Mouse (Mus musculus) megakaryocyte progenitor cell, adult 5-6 weeks (primary cell): ENCODE results near the gene Vps13d. TPM values are rescaled to one million over a fixed set of nuclear protein-coding genes. Genes with fewer than 3 reads are reported as not detected.

Source experiments
- ATAC-seq: replicated peaks from 2 replicates; pipeline ENCODE4 v1.8.0; 2016; ENCODE audit warnings: mild to moderate bottlenecking, moderate TSS enrichment, inconsistent platforms; ENCODE audit not compliant: poor library complexity
- total RNA-seq, 2 experiments: library from RNA; stranded (forward) in 1 of 2; stranded (reverse) in 1 of 2; fragments of 157-497, 149-512 nt in 1 of 2; fragments of 200-1000 nt in 1 of 2; gene quantifications; 2 replicates each; pipeline versions ENCODE4 v1.2.3 to v1.2.4; 2015 to 2017

Vps13d gene
- total RNA-seq, 2 experiments from 2014 or later = 19.9 to 45.6 TPM

DNA sequence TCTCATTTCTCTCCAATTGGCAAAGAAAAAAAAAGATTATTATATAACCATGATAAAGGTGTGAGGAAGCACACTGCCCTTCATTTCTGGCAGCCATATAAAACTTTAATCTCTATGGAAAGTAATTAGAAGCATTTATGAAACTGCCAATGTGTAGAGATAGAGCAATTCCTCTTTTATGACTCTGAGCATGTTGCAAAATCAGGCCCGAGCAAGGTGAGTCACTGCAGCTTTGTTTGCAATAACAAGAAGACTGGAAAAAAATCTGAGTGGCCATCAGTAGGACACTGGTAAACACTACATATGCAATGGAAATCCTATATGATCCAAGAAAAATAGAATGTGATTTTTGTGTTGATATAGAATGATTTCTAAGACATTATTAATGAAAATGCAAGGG, 238.9 kb downstream of the Vps13d start:
- peak; percentile 71 for ATAC-seq

DNA sequence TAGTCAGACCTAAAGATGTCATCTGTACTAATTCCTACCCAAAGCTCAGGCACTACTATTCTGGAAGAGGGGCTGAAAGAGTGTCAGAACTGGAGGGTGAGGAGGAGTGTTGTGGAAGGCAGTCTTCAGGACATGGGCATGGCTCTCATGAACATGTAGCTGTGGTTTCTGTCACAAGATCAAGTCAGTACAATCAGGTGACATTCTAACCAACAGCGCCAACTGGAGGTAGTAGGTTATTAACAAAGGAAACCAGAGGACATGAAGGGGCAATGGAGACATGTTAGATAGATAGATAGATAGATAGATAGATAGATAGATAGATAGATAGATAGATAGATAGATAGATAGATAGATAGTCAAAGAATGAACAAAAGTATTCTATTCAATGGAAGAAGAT, 241.4 kb downstream of the Vps13d start:
- ATAC-seq = 0 out of 2 replicates have a peak, but pooled peaks have one; percentile 5

DNA sequence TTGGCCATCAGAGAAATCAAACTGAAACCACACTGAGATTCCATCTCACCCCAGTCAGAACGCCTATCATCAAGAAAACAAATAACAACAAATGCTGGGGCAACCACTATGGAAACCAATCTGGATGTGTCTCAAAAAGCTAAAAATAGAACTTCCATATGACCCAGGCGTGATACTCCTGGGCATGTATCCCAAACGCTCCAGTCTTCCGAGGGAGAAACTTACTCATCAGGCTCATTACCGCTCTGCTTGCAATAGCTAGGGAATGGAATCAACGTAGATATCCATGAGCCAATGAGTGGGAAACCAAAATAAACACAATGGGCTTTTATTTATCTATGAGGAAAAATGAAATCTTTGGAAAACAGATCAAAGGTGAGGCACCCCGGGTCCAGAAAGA, 242.9 kb downstream of the Vps13d start:
- no peak for ATAC-seq

DNA sequence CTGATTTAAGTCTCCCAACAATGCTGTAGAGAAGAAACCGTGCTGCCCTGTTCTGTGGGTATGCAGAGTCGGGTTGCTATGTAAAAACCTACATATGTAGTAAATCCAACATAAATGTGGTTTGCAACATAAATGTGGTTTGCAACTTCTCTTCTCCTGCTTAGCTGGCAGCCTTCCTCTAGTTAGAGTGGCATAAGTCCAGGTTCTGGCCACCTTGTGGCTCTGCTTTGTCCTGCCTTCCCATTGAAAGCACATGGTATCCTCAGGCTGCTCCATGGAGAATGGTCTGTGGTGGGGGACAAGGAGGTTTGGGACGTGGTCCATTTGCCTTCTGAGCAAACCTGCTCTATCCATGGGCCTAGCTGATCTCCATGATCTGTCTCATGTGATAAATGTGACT, 243.9 kb downstream of the Vps13d start:
- peak; percentile 25 for ATAC-seq

DNA sequence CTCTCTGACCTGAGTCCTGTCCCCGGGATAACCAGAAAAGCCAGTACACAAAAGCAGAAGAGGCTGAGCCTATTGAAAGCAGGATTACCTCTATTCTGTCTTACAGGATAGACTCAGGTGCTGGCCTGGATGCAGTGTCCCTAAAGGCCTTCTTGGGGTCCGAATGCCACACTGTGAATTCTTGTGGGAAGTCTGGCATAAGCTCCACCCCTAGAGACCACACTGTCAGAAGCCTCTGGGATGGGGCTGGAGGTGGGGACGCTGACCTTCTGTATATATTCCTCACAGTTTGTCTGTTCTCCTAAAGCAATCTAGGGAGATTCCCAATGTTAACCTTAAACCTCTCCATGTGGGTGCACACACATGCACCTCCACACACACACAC, 244.5 kb downstream of the Vps13d start:
- no peak for ATAC-seq

DNA sequence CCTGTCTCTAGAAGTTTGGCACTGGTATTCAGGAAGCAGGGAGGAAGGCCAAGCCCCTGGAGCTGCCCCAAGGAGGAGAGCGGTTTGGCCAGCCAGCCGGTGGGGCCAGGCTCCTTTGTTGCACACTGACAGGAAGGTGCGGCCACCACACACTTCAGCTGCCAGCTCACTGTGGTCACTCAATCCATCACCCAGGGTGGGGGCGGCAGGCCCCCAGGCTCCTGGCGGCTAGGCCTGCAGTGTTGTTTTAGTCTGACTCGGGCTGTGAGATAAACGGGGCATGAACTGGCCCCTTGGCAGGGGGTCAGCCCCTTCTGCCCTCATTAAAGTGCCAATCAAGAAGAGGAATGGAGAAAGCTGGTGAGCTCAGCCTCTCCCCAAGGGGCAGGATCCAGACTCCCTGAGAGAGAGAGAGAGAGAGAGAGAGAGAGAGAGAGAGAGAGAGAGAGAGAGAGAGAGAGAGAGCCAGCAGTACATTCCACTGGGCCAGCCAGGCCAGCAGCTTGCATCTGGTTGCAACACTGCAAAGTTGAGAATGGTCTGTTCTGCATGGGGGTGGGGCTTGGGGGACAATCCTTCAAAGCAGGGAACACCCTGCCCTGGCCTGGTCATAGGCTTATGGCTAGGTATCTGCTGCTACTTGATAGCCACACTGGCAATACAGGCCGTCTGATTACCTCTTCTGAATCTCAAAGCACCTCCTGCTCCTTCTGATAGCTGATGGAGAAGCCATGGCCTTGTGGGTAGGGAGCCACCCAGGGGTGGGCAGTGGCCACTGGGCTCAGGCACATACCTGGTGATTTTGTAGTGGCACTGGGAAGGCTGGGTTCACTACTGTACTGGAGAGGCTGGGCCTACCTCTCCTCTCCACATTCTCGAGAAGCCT, 245.1 kb downstream of the Vps13d start:
- peak; percentile 76 for ATAC-seq

DNA sequence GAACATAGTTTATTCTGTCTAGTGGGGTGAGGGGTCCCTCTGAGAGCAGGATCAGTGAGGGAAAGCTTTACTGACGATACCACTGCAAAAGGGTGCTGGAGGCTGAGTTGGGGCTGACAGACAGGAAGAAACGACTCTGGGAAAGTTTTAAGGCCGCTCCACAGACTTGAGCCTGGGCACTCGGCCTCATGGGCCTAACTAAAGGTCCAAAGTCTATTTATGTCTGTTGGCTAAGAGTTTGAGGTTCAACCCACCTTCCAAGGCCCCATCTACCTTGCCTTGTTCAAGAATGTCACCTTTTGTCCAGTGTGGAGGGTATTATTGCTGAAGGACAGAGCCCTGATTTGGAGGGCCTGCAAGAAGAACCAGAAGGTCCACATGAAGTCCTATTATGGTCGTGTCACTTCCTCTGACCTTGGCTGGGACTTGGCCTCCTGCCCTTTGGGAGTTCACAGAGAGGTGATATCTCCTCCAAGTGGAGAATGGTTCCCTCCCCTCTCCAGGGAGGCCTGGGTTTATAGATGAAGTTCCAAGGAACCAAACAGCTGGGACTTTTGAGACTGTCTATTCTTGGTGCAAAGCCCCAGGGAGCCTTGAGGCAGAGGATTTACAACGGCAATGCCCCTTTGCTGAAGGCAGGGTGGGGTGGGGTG, 246.9 kb downstream of the Vps13d start:
- no peak for ATAC-seq

DNA sequence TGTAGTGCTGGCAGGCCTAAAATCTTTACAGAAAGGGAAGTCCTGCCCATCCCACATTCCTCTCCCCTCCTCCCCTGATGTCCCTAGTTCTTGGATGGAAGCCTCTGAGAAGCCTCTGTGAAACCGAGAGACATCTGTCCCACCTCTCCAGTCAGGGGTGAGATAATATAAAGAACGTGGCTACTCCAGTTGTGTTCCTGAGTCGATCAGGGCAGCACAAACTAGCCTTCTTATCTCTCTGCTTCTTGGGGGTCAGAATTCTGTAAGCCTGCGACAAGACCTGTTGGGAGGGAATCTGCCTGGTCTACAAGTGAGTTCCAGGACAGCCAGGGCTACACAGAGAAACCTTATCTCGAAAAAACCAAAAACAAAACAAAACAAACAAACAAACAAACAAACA, 251.5 kb downstream of the Vps13d start:
- no peak for ATAC-seq

DNA sequence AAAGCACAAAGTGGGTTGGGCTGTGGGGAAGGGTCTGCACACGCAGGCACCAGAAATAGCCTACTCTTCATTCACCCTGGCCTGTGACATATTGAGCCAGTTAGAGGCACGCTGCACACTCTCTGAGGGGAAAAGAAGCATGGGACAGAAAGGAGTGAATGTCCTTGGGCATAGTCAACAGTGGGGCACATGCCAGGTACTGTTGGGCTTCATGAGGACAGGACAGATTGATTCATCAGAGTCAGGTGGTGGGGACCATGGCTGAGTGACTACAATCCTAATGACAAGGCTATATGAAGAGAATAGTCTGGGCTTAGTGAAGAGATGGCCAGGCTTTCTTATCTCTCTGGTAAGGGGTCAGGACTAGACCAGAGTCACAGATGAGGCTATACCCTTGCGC, 252.4 kb downstream of the Vps13d start:
- no peak for ATAC-seq

DNA sequence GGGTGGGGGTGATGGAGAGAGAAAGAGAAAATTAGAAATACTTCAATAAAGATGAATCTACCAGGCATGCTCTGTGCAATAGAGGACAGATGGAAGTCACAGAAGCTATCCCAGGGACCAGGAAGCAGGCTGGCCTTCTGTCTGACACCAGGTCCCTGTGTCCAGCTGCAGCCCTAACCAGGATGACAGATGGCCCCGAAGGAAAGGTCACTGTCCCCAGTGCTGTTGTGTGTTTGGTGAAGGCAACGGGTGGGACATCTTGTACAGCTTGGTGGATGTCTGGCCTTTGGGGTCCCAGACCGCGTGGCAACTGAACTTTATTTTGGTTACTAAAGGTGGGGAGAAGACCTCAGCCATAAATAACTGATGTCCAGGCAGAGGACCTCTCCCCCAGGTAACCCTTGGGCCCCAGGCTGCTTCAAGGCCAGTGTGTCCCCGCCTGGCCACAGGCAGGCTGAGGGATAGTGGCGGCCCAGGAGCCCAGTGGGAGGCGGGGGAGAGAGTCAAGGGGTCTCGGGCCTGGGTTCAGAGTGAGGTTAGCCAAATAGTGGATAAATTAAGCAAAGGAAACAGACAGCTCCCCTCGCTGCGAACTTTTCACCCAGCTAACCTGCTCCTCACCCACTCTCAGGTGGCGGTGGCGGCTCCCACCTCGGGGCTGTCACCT, 253.9 kb downstream of the Vps13d start:
- ATAC-seq = no peak

DNA sequence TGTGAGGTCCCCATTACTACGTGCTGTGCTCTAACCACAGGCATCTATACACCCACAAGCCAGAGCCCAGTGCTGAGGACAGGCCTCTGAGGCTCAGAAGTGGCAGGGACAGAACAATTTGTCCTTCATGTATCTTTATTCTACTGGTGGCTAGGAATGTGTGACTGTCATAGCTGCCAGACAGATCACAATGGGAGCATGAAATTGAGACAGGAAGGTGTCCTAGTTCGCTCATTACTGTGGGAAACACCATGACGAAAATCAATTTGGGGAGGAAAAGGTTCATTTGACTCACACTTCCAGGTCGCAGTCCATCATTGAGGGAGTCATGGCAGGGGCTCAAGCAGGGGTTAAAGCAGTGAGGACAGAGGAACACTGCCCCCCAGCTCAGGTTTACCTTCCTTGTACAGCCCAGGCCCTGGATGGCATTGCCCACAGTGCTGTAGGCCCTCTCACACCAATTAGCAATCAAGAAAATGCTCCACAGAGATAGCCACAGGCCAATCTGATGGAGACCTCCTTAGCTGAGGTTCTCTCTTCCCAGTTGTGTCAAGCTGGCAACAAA, 254.9 kb downstream of the Vps13d start:
- no peak for ATAC-seq

DNA sequence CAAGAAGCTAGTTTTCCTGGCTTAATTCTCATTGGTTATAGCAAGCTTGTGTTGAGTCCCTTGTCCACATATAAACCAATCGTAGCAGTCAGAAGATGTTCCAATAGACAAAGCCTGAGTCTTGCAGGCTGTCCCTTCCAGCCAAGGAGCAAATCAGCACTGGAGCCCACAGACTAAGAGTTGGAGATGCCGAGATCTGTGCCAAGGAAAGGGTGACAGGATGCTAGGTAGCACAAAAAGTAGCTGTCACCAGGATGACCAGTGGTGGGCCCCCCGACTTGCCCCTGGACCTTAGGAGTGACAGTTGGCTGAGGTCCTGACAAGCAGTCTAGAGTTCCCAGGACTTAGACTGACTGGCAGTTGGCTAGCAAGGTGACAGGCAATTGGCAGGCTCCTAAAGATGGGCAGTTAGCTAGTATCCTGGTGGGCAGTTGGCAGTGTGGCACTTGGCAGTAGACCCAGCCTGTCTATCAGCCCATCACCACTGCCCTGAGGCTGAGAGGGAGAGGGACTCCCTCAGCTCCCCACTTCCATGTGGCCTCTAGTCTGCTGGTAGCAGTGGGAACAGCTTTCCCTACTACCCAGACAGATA, 258.1 kb downstream of the Vps13d start:
- ATAC-seq = no peak

DNA sequence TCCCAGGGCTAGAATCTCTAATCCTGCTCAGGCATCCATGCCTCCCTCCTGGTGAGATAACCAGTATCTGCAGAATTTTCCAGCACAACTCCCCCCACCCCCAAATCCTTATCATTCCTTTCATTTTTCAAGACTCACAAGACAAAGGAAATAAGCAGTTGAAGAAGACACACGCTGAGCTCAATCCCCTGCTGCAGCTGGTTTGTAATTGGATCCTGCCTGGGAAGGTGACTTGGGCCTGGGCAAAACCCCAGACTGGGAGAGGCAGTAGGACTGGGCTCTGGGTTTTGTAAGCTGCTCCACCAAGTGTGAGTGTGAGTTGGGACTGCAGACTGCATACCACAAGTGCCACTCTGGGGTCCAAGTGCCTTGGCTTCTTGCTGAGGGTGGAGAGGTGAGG, 260.3 kb downstream of the Vps13d start:
- no peak for ATAC-seq

DNA sequence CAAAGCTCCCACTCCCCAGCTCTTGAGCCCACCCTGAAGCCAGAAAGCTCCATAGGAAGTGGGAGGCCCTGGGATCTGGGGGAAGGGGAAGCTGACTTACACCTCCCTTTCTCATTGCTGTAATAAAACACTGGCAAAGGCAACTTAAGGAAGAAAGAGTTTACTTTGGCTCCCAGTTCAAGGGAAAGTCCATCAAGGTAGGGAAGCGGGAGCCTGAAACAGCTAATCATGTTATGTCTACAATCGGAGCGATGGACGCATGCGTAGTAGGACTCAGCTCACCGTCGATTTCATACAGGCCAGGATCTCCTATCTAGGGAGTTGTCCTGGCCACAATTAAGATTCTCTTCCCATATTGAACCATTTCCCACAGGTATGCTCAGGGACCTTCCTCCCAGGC, 263.6 kb downstream of the Vps13d start:
- no peak for ATAC-seq

DNA sequence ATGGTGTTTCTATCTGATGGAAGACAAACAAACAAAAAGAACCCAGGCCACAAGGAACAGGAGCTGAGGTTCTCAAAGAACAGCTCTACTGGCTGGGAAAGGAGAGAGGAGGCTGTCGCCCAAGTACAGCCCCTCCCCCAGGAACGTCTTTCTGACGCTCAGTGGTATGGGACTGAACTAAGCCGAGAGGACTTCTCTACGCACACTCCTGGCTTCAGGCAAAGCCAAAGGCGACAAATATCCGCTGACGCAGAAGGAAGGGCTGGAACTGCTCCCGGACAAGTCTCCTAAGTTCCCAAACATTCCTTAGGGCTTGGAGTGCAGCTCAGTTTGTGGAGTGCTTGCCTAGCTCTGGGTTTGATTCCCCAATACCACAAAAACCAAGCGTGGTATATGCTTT, 264.4 kb downstream of the Vps13d start:
- ATAC-seq = peak; percentile 36

DNA sequence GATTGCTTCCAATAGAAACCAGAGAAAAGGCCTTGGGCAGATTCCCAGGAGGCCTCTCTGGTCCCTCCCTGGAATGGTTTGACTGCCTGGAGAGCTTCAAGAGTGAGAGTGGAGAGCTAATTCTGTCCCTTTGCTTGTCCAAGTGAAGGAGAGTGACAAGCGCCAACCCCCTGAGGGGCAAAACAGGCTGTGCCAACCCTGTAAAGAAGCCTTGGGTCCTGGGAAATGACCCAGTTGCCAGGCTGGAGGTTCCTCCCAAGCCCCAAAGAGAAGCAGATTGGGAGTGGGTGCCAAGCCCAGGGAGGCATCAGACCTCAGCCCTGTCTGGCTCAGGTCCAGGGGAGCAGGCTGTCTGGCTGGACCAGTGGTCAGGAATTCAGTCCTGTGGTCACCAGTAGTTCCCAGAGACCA, 265.0 kb downstream of the Vps13d start:
- no peak for ATAC-seq

DNA sequence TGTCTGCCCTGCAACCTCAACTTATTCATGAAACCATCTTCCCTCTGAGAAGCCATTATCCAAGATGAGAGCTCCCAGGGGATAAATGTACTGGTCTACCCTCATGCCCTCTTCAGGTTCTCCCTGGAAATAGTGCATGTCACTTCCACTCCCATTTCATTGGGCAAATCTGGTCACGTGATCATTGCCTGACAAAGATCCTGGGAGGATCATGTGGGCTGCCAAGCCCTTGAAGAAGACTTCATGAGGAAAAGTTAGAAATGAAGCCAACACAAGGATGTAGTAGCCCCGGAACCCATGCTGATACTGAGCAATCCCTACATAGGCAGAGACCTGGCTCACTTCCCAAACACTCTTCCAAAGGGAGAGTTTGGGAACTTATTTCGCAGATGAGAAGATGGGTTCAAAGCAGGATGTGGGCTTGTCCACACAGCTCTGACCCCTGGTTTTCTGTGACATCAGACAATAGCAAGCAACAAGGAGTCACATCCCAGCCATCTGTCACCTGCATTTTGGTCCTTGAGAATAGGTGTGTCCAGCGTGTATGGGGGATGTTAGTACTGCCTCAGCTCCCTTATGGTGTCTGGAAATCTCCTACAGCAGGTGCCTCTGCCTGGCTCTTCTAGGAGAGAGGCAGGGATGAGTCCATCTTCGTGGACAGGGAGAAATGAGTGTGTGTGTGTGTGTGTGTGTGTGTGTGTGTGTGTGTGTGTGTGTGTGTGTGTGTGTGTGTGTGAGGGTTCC, 265.9 kb downstream of the Vps13d start:
- ATAC-seq = no peak
